Mouse (Mus musculus) neural tube, embryonic 11.5 days (tissue): Measurements from ENCODE around the gene Olfr523. TPM values are rescaled to one million over a fixed set of nuclear protein-coding genes. Genes with fewer than 3 reads are reported as not detected.
"Not testable (repeated sequence)": the region's sequence is repeated elsewhere in the genome, so short reads cannot be mapped to it uniquely, and the experiment has no call there.

ENCODE experiments used
- ATAC-seq: fragments of 200-750 bp; cut with Nextera tagmentation; 2 replicates; pipeline ENCODE4 v1.8.0; 2017; ENCODE audit warnings: moderate number of reproducible peaks, mild to moderate bottlenecking, moderate TSS enrichment, moderate library complexity; ENCODE audit not compliant: insufficient read depth, low FRiP score, low TSS enrichment
- DNase-seq: peaks from one replicate; pipeline ENCODE4 v3.0.0-alpha.2; 2015; ENCODE audit warnings: low spot score
- H3K27ac ChIP-seq: fragments of 300-500 bp; sonication (generic); 2 replicates; pipeline ENCODE4 v1.5.1; 2014; ENCODE audit warnings: low read depth, mild to moderate bottlenecking, low read length
- H3K27me3 ChIP-seq: fragments of 300-500 bp; sonication (generic); 2 replicates; pipeline ENCODE4 v1.6.1; 2014; ENCODE audit warnings: mild to moderate bottlenecking, low read length, mixed read lengths; ENCODE audit not compliant: control insufficient read depth, insufficient read depth
- H3K36me3 ChIP-seq: fragments of 300-500 bp; sonication (generic); 2 replicates; pipeline ENCODE4 v1.6.1; 2014; ENCODE audit warnings: mild to moderate bottlenecking, low read length, moderate library complexity, mixed read lengths; ENCODE audit not compliant: control insufficient read depth, insufficient read depth
- H3K4me1 ChIP-seq: fragments of 300-500 bp; sonication (generic); 2 replicates; pipeline ENCODE4 v1.6.1; 2014; ENCODE audit warnings: low read length, mixed read lengths; ENCODE audit not compliant: control insufficient read depth, insufficient read depth
- H3K4me2 ChIP-seq: fragments of 300-500 bp; sonication (generic); 2 replicates; pipeline ENCODE4 v1.6.1; 2014; ENCODE audit warnings: low read depth, mild to moderate bottlenecking, moderate library complexity
- H3K4me3 ChIP-seq: fragments of 300-500 bp; sonication (generic); 2 replicates; pipeline ENCODE4 v1.5.1; 2014; ENCODE audit warnings: low read depth, low read length
- H3K9ac ChIP-seq: fragments of 300-500 bp; sonication (generic); 2 replicates; pipeline ENCODE4 v1.6.1; 2014; ENCODE audit warnings: mild to moderate bottlenecking, low read length
- H3K9me3 ChIP-seq: fragments of 300-500 bp; sonication (generic); 2 replicates; pipeline ENCODE4 v1.6.1; 2016; ENCODE audit warnings: low read length; ENCODE audit not compliant: control insufficient read depth
- WGBS: fragments of 180-500 bp; shearing (Covaris S2); extraction: QIAGEN DNeasy Blood & Tissue Kit; methylation state at CpG from one replicate; pipeline ENCODE4 v1.1.7; 2014; 5-methylcytosine and 5-hydroxymethylcytosine counted together
- polyA plus RNA-seq: library from polyadenylated mRNA; unstranded; fragments of >200 nt; fragmentation: Nextera tagmentation; extraction: Ambion mirVana; gene quantifications from 2 replicates; pipeline ENCODE4 v1.2.1, GENCODE M21; 2014

The Olfr523 gene
- not detected in 2 replicates for polyA plus RNA-seq

GRCm38 (mm10) chr7:140172936-140173335, at the start of gene Olfr523:
TSS of gene Olfr523 (plus strand) at chr7:140173217.
- 58% methylated on average over 1 of the region's 1 CpGs for WGBS
- ATAC-seq: no peak
- Histone ChIP-seq H3K9me3 (no peaks in the 10 kb centered on the region), H3K4me3 (no peak within 1 kb of the TSS), H3K36me3 (no peaks in the 10 kb centered on the region), H3K27ac (no peak within 1 kb of the TSS), H3K9ac (no peak within 1 kb of the TSS), H3K27me3 (no peaks in the 10 kb centered on the region), H3K4me1 (no peaks in the 10 kb centered on the region), H3K4me2 (no peak within 1 kb of the TSS)
- no peak for DNase-seq

GRCm38 (mm10) chr7:140124382-140124781, 48.6 kb upstream of the Olfr523 start:
- H3K4me2 ChIP-seq: no peak overlapping the region
- H3K27ac ChIP-seq: no peak overlapping the region
- H3K27me3 ChIP-seq: no peaks in the 10 kb centered on the region
- DNase-seq: no peak
- ATAC-seq: no peak
- H3K9me3 ChIP-seq: no peaks in the 10 kb centered on the region
- H3K9ac ChIP-seq: no peak overlapping the region
- no peaks in the 10 kb centered on the region for H3K4me1 ChIP-seq
- H3K36me3 ChIP-seq: no peaks in the 10 kb centered on the region
- no peak overlapping the region for H3K4me3 ChIP-seq
- WGBS: 92% methylated on average over 1 of the region's 1 CpGs

GRCm38 (mm10) chr7:140125278-140126021, 47.6 kb upstream of the Olfr523 start:
- Histone ChIP-seq H3K4me3 (peak overlapping the region; percentile 69), H3K4me1 (no peaks in the 10 kb centered on the region), H3K9ac (peak overlapping the region; percentile 76), H3K36me3 (no peaks in the 10 kb centered on the region), H3K9me3 (no peaks in the 10 kb centered on the region), H3K27me3 (no peaks in the 10 kb centered on the region), H3K4me2 (peak overlapping the region; percentile 76), H3K27ac (no peak overlapping the region)
- DNase-seq: peak; percentile 93
- WGBS: 1% methylated on average over 40 of the region's 40 CpGs
- ATAC-seq: peak; percentile 95

GRCm38 (mm10) chr7:140126022-140126350, 47.0 kb upstream of the Olfr523 start:
- Histone ChIP-seq H3K4me3 (peak overlapping the region; percentile 69), H3K4me2 (peak overlapping the region; percentile 76), H3K27me3 (no peaks in the 10 kb centered on the region), H3K9ac (peak overlapping the region; percentile 76), H3K4me1 (no peaks in the 10 kb centered on the region), H3K9me3 (no peaks in the 10 kb centered on the region), H3K36me3 (no peaks in the 10 kb centered on the region), H3K27ac (no peak overlapping the region)
- 13% methylated on average over 5 of the region's 5 CpGs for WGBS
- DNase-seq (no peak), ATAC-seq (peak; percentile 14; the same call in 1 of the 2 replicates)

GRCm38 (mm10) chr7:140126934-140127333, 46.1 kb upstream of the Olfr523 start:
- Histone ChIP-seq H3K4me1 (no peaks in the 10 kb centered on the region), H3K27ac (no peak overlapping the region), H3K4me2 (no peak overlapping the region), H3K36me3 (no peaks in the 10 kb centered on the region), H3K9me3 (no peaks in the 10 kb centered on the region), H3K9ac (no peak overlapping the region), H3K27me3 (no peaks in the 10 kb centered on the region), H3K4me3 (no peak overlapping the region)
- ATAC-seq (no peak), DNase-seq (no peak)
- WGBS: 90% methylated on average over 3 of the region's 3 CpGs

- Histone ChIP-seq H3K27ac (no peak overlapping the region), H3K4me2 (no peak overlapping the region), H3K4me1 (no peaks in the 10 kb centered on the region), H3K9me3 (no peaks in the 10 kb centered on the region), H3K9ac (no peak overlapping the region), H3K4me3 (no peak overlapping the region), H3K36me3 (no peaks in the 10 kb centered on the region), H3K27me3 (no peaks in the 10 kb centered on the region)
- DNase-seq: no peak
- WGBS: 91% methylated on average over 2 of the region's 2 CpGs
- ATAC-seq: no peak
These were observed 45.1 kb upstream of the Olfr523 start for GRCm38 (mm10) chr7:140127911-140128310.

- H3K27me3 ChIP-seq, H3K9me3 ChIP-seq, H3K9ac ChIP-seq, H3K4me3 ChIP-seq, H3K4me1 ChIP-seq, ATAC-seq, H3K36me3 ChIP-seq, H3K4me2 ChIP-seq, DNase-seq, H3K27ac ChIP-seq: not testable (repeated sequence)
- WGBS: 91% methylated on average over 6 of the region's 7 CpGs
These were observed 40.8 kb upstream of the Olfr523 start for GRCm38 (mm10) chr7:140132184-140132583.

GRCm38 (mm10) chr7:140134033-140134432, 39.0 kb upstream of the Olfr523 start:
- ATAC-seq, H3K9me3 ChIP-seq, H3K4me2 ChIP-seq, H3K36me3 ChIP-seq, DNase-seq, H3K4me1 ChIP-seq, H3K9ac ChIP-seq, H3K27ac ChIP-seq, H3K27me3 ChIP-seq, H3K4me3 ChIP-seq: not testable (repeated sequence)
- WGBS: 95% methylated on average over 6 of the region's 7 CpGs

- no peak overlapping the region for H3K4me2 ChIP-seq
- H3K27ac ChIP-seq: no peak overlapping the region
- no peak overlapping the region for H3K4me3 ChIP-seq
- WGBS: 91% methylated on average over 5 of the region's 5 CpGs
- H3K9me3 ChIP-seq: no peaks in the 10 kb centered on the region
- 0 out of 2 replicates have a peak, but pooled peaks cover 5% of the 10 kb centered on the region for H3K4me1 ChIP-seq
- DNase-seq: no peak
- no peaks in the 10 kb centered on the region for H3K27me3 ChIP-seq
- no peak for ATAC-seq
- H3K36me3 ChIP-seq: no peaks in the 10 kb centered on the region
- no peak overlapping the region for H3K9ac ChIP-seq
These were observed 37.8 kb upstream of the Olfr523 start for GRCm38 (mm10) chr7:140135106-140135770.
